Mouse (Mus musculus) hindbrain, embryonic 14.5 days (tissue): Measurements from ENCODE around the gene Trex1. TPM values are rescaled to one million over a fixed set of nuclear protein-coding genes. Genes with fewer than 3 reads are reported as not detected.

Experiments
- ATAC-seq: fragments of 200-750 bp; cut with Nextera tagmentation; 2 replicates; pipeline ENCODE4 v1.8.0; 2017; ENCODE audit warnings: moderate number of reproducible peaks, mild to moderate bottlenecking, moderate TSS enrichment, moderate library complexity; ENCODE audit not compliant: low FRiP score
- DNase-seq: peaks from one replicate; pipeline ENCODE4 v3.0.0-alpha.2; 2015; ENCODE audit warnings: low spot score
- H3K27ac ChIP-seq: fragments of 300-500 bp; sonication (generic); 2 replicates; pipeline ENCODE4 v1.5.1; 2014; ENCODE audit warnings: mild to moderate bottlenecking, moderate library complexity
- H3K27me3 ChIP-seq: fragments of 300-500 bp; sonication (generic); 2 replicates; pipeline ENCODE4 v1.6.1; 2014; ENCODE audit warnings: mild to moderate bottlenecking, low read length, mixed read lengths; ENCODE audit not compliant: control insufficient read depth, insufficient read depth
- H3K36me3 ChIP-seq: fragments of 300-500 bp; sonication (generic); replicated peaks from 2 replicates; pipeline ENCODE4 v1.6.1; 2014; ENCODE audit not compliant: control insufficient read depth, insufficient read depth
- H3K4me1 ChIP-seq: fragments of 300-500 bp; sonication (generic); replicated peaks from 2 replicates; pipeline ENCODE4 v1.6.1; 2014; ENCODE audit warnings: antibody characterized with exemption, low read length, mixed read lengths; ENCODE audit not compliant: control insufficient read depth, insufficient read depth
- H3K4me2 ChIP-seq: fragments of 300-500 bp; sonication (generic); replicated peaks from 2 replicates; pipeline ENCODE4 v1.6.1; 2014; ENCODE audit warnings: mild to moderate bottlenecking, moderate library complexity
- H3K4me3 ChIP-seq: fragments of 300-500 bp; sonication (generic); replicated peaks from 2 replicates; pipeline ENCODE4 v1.5.1; 2014; ENCODE audit warnings: mild to moderate bottlenecking, low read length
- H3K9ac ChIP-seq: fragments of 300-500 bp; sonication (generic); 2 replicates; pipeline ENCODE4 v1.6.1; 2014
- H3K9me3 ChIP-seq: fragments of 300-500 bp; sonication (generic); 2 replicates; pipeline ENCODE4 v1.6.1; 2016; ENCODE audit warnings: low read length; ENCODE audit not compliant: control insufficient read depth
- WGBS: fragments of 180-500 bp; shearing (Covaris S2); extraction: QIAGEN DNeasy Blood & Tissue Kit; methylation state at CpG from one replicate; pipeline ENCODE4 v1.1.7; 2014; 5-methylcytosine and 5-hydroxymethylcytosine counted together
- polyA plus RNA-seq: library from polyadenylated mRNA; unstranded; fragments of >200 nt; fragmentation: Nextera tagmentation; extraction: Ambion mirVana; gene quantifications from 2 replicates; pipeline ENCODE4 v1.2.1, GENCODE M21; 2014

Gene Trex1
- polyA plus RNA-seq, 1 experiment from 2014 or later, result 16.2 TPM

- Histone ChIP-seq H3K4me1 (no peaks in the 10 kb centered on the region), H3K4me2 (no peak overlapping the region), H3K36me3 (0 out of 2 replicates have a peak, but pooled peaks cover under 1% of the 10 kb centered on the region), H3K4me3 (no peak overlapping the region), H3K27me3 (no peaks in the 10 kb centered on the region), H3K9ac (no peak overlapping the region), H3K27ac (no peak overlapping the region), H3K9me3 (no peaks in the 10 kb centered on the region)
- ATAC-seq (no peak), DNase-seq (no peak)
- WGBS, result 32% methylated on average over 5 of the region's 5 CpGs
These were observed 13.2 kb downstream of the Trex1 start for GRCm38 (mm10) chr9:109046306-109046705.

GRCm38 (mm10) chr9:109041351-109041750, 18.2 kb downstream of the Trex1 start:
- Histone ChIP-seq H3K4me3 (no peak overlapping the region), H3K9me3 (no peaks in the 10 kb centered on the region), H3K4me1 (peaks cover 9% of the 10 kb centered on the region; the same call in 1 of the 2 replicates), H3K4me2 (no peak overlapping the region), H3K9ac (no peak overlapping the region), H3K27ac (no peak overlapping the region), H3K36me3 (no peaks in the 10 kb centered on the region), H3K27me3 (no peaks in the 10 kb centered on the region)
- DNase-seq (no peak), ATAC-seq (no peak)
- 82% methylated on average over 5 of the region's 7 CpGs for WGBS

GRCm38 (mm10) chr9:109040906-109041305, 18.6 kb downstream of the Trex1 start:
- Histone ChIP-seq H3K36me3 (no peaks in the 10 kb centered on the region), H3K27me3 (no peaks in the 10 kb centered on the region), H3K4me3 (no peak overlapping the region), H3K27ac (no peak overlapping the region), H3K4me1 (peaks cover 9% of the 10 kb centered on the region; the same call in 1 of the 2 replicates), H3K9ac (no peak overlapping the region), H3K9me3 (no peaks in the 10 kb centered on the region), H3K4me2 (no peak overlapping the region)
- WGBS, result 74% methylated on average over 6 of the region's 6 CpGs
- no peak for ATAC-seq
- DNase-seq, result no peak

- Histone ChIP-seq H3K4me1 (peaks cover 9% of the 10 kb centered on the region; the same call in 1 of the 2 replicates), H3K4me2 (no peak overlapping the region), H3K27me3 (no peaks in the 10 kb centered on the region), H3K27ac (no peak overlapping the region), H3K36me3 (no peaks in the 10 kb centered on the region), H3K4me3 (no peak overlapping the region), H3K9ac (no peak overlapping the region), H3K9me3 (no peaks in the 10 kb centered on the region)
- ATAC-seq, result no peak
- no peak for DNase-seq
- 87% methylated on average over 8 of the region's 8 CpGs for WGBS
These were observed 19.3 kb downstream of the Trex1 start for GRCm38 (mm10) chr9:109040216-109040615.

- no peak overlapping the region for H3K4me2 ChIP-seq
- H3K36me3 ChIP-seq, result no peaks in the 10 kb centered on the region
- no peaks in the 10 kb centered on the region for H3K9me3 ChIP-seq
- no peaks in the 10 kb centered on the region for H3K27me3 ChIP-seq
- H3K9ac ChIP-seq, result no peak overlapping the region
- no peak overlapping the region for H3K27ac ChIP-seq
- H3K4me1 ChIP-seq, result peaks cover 9% of the 10 kb centered on the region; the same call in 1 of the 2 replicates
- 83% methylated on average over 4 of the region's 4 CpGs for WGBS
- H3K4me3 ChIP-seq, result no peak overlapping the region
- ATAC-seq (no peak), DNase-seq (no peak)
These were observed 19.9 kb downstream of the Trex1 start for GRCm38 (mm10) chr9:109039681-109040080.

GRCm38 (mm10) chr9:109038901-109039364, 20.6 kb downstream of the Trex1 start:
- Histone ChIP-seq H3K27me3 (no peaks in the 10 kb centered on the region), H3K36me3 (no peaks in the 10 kb centered on the region), H3K4me2 (peak overlapping the region; percentile 89), H3K4me3 (peak overlapping the region; percentile 58), H3K9ac (peak overlapping the region; percentile 69), H3K4me1 (peaks cover 9% of the 10 kb centered on the region; the same call in 1 of the 2 replicates), H3K9me3 (no peaks in the 10 kb centered on the region), H3K27ac (no peak overlapping the region)
- 17% methylated on average over 8 of the region's 8 CpGs for WGBS
- ATAC-seq (no peak; the same call in 1 of the 2 replicates), DNase-seq (no peak)

- H3K27me3 ChIP-seq, result no peaks in the 10 kb centered on the region
- H3K4me2 ChIP-seq, result peak within 1 kb of the TSS; percentile 89
- no peaks in the 10 kb centered on the region for H3K36me3 ChIP-seq
- DNase-seq (peak; percentile 45), ATAC-seq (peak; percentile 74)
- H3K9ac ChIP-seq, result peak within 1 kb of the TSS; percentile 69
- H3K4me3 ChIP-seq, result peak within 1 kb of the TSS; percentile 58
- H3K9me3 ChIP-seq, result no peaks in the 10 kb centered on the region
- WGBS, result under 1% methylated on average over 40 of the region's 40 CpGs
- no peak within 1 kb of the TSS for H3K27ac ChIP-seq
- H3K4me1 ChIP-seq, result peaks cover 9% of the 10 kb centered on the region; the same call in 1 of the 2 replicates
These were observed 21.2 kb downstream of the Trex1 start, which contains the start of gene Shisa5 for GRCm38 (mm10) chr9:109038086-109038895. Gene Shisa5, plus strand, starts transcription at chr9:109038565.

GRCm38 (mm10) chr9:109032435-109032834, 27.1 kb downstream of the Trex1 start:
- Histone ChIP-seq H3K4me3 (no peak overlapping the region), H3K36me3 (peaks cover 13% of the 10 kb centered on the region), H3K9me3 (no peaks in the 10 kb centered on the region), H3K27me3 (no peaks in the 10 kb centered on the region), H3K27ac (no peak overlapping the region), H3K4me2 (no peak overlapping the region), H3K4me1 (no peaks in the 10 kb centered on the region), H3K9ac (no peak overlapping the region)
- ATAC-seq (no peak), DNase-seq (no peak)
- WGBS, result 86% methylated on average over 6 of the region's 6 CpGs

- peaks cover 18% of the 10 kb centered on the region for H3K36me3 ChIP-seq
- H3K4me1 ChIP-seq, result no peaks in the 10 kb centered on the region
- H3K4me2 ChIP-seq, result no peak overlapping the region
- H3K27ac ChIP-seq, result no peak overlapping the region
- H3K9me3 ChIP-seq, result no peaks in the 10 kb centered on the region
- H3K9ac ChIP-seq, result no peak overlapping the region
- H3K4me3 ChIP-seq, result no peak overlapping the region
- H3K27me3 ChIP-seq, result no peaks in the 10 kb centered on the region
- ATAC-seq (no peak), DNase-seq (no peak)
- WGBS, result 89% methylated on average over 8 of the region's 8 CpGs
These were observed 27.8 kb downstream of the Trex1 start for GRCm38 (mm10) chr9:109031686-109032085.
